Mouse (Mus musculus) cerebellum, adult 11 months (tissue): ENCODE measurements around the gene Gm21983.
A peak's percentile ranks its signal among the peaks of the same experiment; 100 is the strongest.

Experiments used
- DNase-seq: peaks from one replicate; pipeline ENCODE4 v3.0.0; 2022

Gm21983 gene

DNA sequence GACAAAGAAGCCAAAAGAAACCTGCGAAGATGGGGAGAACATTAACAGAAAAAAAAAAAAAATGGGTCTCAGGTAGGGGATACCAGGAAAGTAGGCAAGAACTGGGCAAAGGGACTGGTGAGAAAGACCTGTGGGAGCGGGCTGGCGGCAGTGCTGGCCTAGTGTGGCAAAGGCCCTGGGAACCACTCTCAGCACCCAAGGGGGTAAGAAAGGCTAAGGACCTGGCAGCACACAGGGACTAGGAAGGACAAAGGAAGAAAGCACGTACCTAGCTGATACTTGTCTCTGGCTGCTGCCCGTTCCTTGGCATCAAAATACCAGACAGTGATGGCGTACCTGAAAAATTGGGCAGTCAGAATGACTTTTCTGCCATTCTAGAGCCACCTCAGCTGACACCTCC is 21.6 kb downstream of the Gm21983 start:
- DNase-seq: peak; percentile 16

DNA sequence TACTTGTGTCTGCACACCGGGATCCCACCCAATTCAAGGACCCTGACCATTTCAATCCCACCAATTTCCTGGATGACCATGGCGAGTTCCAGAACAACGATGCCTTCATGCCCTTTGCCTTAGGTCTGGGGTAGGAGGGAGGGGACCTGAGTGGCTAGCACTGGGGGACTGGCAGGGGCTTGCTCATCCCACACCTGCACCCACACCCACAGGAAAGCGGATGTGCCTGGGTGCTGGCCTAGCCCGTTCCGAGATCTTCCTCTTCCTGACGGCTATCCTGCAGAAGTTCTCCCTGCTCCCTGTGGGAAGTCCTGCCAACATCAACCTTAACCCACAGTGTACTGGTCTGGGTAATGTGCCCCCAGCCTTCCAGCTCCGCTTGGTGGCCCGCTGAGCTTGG is 22.7 kb downstream of the Gm21983 start:
- DNase-seq: peak; percentile 6

DNA sequence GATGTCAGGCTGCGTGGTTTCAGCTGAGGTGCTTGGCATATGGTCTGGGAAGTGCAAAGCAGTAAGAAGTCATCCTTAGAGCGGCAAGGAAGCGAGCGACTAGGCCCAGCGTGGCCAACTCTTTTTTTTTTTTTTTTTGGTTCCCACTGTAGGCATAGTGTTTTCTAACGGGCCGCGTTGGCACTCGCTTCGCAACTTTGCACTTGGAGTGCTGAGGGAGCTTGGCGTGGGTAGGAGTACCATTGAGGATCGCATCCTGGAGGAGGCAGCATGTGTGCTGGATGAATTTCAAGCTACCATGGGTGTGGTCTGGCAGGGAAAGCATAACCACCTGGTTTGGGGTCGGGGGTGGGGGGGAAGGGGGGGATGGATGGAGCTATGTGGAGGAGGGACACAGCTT is 24.9 kb downstream of the Gm21983 start:
- no peak for DNase-seq

DNA sequence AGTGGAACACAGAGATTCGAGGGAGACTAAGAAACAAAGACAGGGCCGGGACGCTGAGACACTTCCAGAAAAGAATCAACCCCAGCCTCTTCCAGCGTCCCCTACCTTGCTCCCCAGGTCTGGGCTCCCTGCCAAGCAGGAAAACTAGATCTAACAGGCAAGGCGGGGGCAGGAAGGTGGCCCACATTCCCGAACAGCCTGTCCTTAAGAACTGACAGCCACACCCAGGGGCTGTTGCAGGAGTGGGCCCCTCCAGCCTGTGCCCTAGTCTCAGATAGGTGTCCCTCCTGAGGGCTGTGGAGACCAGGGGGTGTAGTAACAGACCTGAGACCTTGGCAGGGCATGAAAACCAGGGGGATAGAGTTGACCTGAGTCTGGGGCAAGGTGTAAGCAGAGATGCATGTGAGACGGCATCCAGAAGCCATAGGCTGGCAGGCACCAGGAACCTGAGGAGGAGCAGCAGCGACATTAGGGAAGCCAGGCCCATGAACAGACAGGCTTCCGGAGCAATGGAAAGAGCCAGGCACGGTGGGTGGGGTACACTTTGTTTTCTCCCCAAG is 27.6 kb downstream of the Gm21983 start, which contains the start of gene Cyp2t4:
Gene Cyp2t4 (plus strand): TSS at position 510 of the 560 bp plus-strand sequence.
- DNase-seq: no peak

DNA sequence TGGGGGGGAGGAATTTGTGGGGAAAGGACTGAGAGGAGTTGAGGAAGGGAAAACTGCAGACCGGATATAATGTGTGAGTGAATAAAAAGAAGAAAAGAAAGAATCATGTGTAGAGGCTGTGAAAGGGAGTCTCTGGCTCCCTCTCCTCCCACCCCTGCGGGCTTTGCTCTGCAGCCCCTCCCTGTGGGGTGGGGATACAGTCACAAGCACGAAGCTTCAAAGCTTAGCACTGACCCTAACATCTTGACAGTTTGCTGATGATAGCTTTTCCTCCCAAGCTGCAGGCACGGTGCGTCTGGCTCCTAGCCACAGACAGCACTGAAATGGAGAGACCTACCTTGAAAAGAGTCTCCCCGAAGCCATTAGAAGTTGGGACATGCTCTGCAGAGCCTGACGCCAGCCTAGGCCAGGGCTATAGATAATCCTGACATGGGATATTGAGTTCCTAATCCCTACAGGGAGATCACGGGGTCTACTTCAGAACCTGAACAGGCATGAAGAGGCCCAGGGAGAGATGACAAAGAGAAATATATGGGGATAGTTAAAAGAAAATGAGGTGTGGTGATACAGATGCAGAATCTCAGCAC is 44.4 kb downstream of the Gm21983 start:
- no peak for DNase-seq

DNA sequence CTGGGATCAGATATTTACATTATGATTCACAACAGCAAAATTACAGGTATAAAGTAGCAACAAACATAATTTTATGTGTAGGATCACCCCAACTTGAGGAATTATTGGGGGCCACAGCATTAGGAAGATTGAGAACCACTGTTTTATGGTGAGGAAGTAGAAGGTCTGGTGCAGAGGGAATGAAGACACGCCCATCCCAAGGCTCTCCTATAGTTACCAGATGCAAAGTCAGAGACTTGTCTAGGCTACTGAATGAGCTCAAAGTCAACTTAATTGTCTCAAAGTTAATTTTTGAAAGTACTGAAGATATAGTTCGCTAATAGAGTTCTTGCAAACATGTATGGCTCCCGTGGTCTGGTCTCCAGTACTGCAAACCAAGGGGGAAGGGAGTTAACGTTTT is 47.1 kb downstream of the Gm21983 start:
- DNase-seq: no peak

DNA sequence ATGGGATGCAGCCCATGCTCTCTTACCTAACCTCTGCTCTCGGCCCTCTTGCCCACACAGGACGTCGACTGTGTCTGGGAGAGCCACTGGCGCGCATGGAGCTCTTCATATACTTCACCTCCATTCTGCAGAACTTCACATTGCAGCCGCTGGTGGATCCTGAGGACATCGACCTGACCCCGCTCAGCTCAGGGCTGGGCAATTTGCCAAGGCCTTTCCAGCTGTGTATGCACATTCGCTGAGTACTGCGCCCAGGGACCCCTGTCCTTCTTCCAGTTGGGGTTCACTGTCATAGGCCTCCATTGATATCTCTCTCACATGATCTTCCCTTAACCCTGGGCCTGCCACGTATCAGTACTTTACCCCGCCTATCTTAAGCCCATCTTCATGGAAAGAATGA is 47.7 kb downstream of the Gm21983 start:
- DNase-seq: no peak

DNA sequence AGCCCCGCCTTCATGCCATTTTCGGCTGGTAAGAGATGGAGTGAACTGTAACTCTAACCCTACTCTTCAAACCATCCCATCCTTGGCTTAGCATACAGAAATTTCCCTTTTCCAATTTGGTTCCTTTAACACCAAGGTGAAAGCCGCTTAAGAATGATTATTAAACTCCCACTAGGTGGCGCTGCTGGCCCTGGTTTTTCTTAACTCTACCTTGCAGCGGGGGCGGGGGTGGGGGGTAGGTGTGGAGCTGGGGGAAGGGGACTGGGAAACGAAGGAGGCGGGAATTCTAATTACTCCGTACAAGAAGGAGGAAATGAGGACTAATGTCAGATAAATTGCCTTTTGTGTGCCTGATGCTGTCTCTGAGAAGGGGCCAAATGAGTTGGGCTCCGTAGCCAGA is 48.3 kb downstream of the Gm21983 start:
- peak; percentile 39 for DNase-seq

DNA sequence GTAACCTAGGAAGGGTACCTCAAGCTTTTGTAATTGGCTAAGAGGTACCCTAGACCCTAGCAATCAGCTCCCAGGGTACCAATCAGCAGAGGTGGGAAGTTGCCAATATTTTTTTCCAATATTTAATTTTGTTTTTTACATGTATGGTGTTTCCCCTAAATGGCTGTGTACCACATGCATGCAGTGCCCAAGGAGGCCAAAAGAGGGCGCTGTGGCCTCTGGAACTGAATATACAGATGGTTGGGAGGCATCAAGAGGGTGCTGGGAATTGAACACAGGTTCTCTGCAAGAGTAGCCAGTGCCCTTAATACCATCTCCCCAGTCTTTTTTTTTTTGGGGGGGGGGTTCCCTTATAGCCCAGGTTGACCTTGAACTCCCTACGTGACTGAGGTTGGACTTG is 49.5 kb downstream of the Gm21983 start:
- no peak for DNase-seq

DNA sequence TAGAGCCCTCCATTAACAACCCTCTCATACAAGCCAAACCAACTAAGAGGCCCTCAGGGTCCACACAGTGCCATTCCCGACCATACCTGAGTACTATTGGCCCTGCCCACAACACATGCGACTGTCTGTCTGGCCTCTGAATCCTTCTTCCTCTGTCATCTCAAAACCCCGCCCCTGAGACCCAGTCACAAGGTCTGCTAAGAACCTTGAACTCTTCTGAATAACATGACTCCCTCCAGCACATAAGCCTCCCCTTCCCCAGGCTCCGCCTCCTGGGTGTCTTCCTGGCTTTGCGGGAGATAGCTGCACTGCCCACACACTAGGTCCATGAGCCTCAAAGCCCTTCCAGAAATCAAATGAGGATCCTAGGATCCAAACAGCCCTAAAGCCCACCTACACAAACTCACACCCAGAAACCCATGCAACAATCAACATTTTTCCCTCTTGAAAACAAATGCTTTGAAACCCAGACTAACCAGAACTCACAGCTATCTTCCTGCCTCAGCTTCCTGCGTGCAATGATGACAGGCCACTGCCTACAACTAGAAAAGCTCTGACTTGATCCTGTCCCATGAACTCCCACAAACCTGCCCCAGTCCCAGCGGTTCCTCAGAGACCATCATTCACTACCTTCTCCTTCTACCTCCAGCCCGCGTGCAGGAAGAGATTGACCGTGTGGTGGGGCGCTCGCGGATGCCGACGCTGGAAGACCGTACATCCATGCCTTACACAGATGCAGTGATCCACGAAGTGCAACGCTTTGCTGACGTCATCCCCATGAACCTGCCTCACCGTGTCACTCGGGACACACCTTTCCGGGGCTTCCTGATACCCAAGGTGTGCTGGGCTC is 50.1 kb downstream of the Gm21983 start:
- no peak for DNase-seq

DNA sequence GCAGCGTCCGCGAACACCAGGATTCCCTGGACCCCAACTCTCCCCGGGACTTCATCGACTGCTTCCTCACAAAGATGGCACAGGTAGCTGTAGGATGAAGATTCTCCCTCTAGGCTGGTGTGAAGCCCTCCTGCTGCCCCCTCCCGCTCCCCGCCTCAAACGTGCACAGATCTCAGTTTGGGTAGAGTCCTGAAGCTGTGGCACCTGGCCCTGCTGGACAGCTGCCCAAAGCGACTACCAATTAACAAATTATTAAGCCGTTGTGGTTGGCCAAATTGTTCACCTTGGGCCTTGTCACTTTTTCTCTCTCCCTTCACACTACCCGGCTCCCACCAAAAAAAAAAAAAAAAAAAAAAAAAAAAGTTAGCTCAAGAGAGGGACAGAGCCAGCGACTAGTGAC is 51.1 kb downstream of the Gm21983 start:
- DNase-seq: no peak

DNA sequence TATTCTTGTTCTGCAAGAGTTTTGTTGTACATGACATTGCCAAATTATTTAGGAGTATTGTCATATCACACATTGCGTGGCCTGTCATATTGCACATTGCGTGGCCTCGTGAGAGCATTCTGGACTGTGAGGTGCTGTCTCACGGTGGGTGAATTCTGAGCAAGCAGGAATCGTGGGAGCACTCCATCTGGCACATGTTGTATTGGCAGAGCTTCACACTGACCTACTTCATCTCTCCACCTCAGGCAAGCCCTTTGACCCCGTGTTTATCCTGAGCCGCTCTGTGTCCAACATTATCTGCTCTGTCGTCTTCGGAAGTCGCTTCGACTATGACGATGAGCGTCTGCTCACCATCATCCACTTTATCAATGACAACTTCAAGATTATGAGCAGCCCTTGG is 51.9 kb downstream of the Gm21983 start:
- no peak for DNase-seq

DNA sequence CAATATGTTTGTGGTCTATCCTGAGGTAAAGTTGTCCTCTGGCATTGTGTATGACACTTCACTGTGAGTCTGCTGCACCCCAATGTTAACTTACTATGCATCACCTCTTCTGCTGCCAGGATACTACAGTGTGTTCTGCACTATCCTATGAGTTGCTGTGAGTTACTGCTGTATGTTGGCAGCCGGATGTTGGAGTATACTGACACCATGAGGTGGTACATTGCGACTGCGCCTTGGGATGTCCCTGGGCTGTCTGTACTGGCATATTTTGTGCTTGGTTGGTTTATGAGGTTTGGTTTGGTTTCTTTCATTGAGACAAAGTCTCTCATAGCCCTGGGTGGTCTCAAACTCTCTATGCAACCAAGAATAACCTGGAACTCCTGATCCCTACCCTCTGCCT is 52.7 kb downstream of the Gm21983 start:
- DNase-seq: no peak

DNA sequence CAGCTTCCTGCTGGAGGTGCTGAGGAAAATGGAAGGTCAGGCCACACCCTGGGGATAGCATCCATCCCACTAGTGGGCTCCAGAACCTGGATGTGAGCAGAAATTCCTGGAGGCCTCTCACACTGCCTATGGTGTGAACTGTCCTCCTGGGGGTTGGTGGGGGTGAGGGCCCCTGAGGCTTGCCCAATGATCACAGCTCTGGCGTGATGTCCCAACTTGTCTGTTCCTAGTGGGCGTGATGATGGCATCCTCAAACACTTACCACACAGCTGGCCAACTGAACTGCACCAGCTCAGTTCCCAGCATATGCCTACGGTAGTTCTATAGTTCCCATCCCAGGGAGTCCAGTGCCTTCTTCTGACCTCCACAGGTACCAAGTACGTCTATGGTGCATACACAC is 55.9 kb downstream of the Gm21983 start:
- no peak for DNase-seq

DNA sequence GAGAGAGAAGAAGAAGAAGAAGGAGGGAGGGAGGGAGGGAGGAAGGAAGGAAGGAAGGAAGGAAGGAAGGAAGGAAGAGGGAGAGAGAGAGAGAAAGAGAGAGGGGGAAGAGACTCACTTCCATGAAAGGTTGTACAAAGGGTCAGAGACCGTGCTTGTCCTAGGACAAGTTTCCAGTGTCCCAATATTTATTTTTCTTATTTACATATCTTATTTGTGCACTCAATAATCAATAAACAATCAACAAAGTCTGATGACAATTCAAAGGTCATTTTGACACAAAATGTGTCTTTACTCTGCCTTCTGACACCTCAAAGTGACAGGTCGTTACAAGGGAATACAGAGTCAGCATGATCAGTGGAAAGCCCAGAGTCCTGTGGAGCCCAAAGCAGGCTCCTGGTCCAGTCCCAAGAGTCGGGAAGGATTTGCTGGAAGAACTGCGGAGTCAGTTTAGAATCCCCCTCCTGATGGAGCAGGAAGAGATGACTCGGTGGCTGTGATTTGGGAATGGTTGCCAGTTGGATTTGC is 56.5 kb downstream of the Gm21983 start:
- no peak for DNase-seq

DNA sequence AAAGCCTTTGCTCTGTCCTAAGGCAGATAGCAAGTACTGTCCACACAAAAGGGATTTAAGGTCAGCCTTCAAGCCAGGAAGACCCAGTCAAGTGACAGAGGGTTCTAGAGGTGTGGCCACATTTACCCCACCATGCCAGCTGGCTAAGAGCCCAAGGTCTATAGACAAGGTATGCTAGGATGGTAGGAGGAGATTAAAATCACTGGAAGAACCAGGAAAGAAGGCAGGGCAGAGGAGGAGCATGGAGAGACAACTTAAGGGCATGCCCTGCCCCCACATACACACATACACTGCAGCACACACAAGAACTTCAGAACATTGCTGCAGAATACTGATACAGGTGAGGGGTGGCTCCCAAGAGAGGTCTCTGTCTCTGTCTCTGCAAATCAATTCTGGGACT is 61.2 kb downstream of the Gm21983 start, which contains the start of gene Cyp2f2:
Gene Cyp2f2 (plus strand): TSS at position 234 of the 400 bp plus-strand sequence.
- no peak for DNase-seq
